Mouse (Mus musculus) spleen, adult 12 weeks (tissue): Measurements from ENCODE around the gene Lep.

Source experiments
- DNase-seq: peaks from one replicate; pipeline ENCODE4 v3.0.0; 2022; ENCODE audit warnings: low spot score

The Lep gene

GRCm38 (mm10) chr6:29117417-29118104 is 57.5 kb downstream of the Lep start:
- no peak for DNase-seq

GRCm38 (mm10) chr6:29118231-29118630 is 58.2 kb downstream of the Lep start:
- no peak for DNase-seq

GRCm38 (mm10) chr6:29118963-29119362 is 58.9 kb downstream of the Lep start:
- DNase-seq: no peak

GRCm38 (mm10) chr6:29119990-29120389 is 60.0 kb downstream of the Lep start:
- DNase-seq: no peak
